Mouse (Mus musculus): ENCODE results near the gene Lzts3. TPM values are rescaled to one million over a fixed set of nuclear protein-coding genes. Genes with fewer than 3 reads are reported as not detected.

Gene Lzts3
- total RNA-seq, 1 experiment from 2014 or later: 0.73 TPM

DNA sequence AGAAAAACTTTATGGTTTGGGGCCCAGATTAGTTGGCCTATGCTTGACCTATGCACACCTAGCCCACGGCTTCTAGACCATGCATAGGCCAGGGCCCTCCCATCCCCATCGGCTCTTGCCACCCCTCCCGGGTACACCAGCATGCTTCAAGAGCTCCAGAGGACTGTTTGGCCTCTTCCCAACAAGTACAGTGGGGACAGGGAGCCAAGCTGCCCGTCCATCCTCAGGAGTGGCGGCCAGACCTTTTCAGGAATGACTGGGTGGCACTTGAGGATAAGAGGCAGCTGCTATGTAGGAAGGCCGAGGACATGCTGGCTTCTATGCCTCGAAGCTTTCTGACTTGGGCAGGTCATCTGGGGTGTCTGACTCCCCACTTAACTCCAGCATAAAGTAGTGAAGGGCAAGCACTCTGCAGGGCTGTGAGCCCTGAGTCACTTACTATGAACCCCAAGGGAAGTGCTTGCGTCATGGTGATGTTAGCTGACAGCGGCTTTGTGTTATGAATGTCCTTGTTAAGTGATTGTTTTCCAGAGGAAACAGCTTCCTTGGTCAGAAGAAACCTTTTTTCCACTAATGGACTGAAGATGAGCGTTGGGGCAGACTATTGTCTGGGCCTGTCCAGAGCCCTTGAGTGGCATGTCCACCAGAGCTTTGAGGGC is 58.6 kb downstream of the Lzts3 start:
- no peak for ATAC-seq (replicated peaks; ENCODE audit: low read depth, poor library complexity, severe bottlenecking)

Other genes starting within 250 kb of the Lzts3 start
- gene Cpxm1, start 245.2 kb downstream of the Lzts3 start, total RNA-seq (2017): 0.82 and 4.8 TPM in 2 replicates
- gene Gm28372, start 237.6 kb downstream of the Lzts3 start, total RNA-seq (2017): not detected in 2 replicates
- gene 1700020A23Rik, start 237.5 kb downstream of the Lzts3 start, total RNA-seq (2017): not detected in 2 replicates
- not detected in 2 replicates for gene Tmem239, start 236.3 kb downstream of the Lzts3 start, total RNA-seq (2017)
- gene Vps16, start 218.5 kb downstream of the Lzts3 start, total RNA-seq (2017): 111 and 115 TPM in 2 replicates
- 9.0 and 14.7 TPM in 2 replicates for gene Pced1a, start 218.1 kb downstream of the Lzts3 start, total RNA-seq (2017)
- gene Ptpra, start 192.5 kb downstream of the Lzts3 start, total RNA-seq (2017): 88.0 and 117 TPM in 2 replicates
- gene Mrps26, start 79.1 kb downstream of the Lzts3 start, total RNA-seq (2017): 52.1 and 53.8 TPM in 2 replicates
- gene Oxt, start 66.6 kb downstream of the Lzts3 start, total RNA-seq (2017): not detected in 2 replicates
- not detected in 2 replicates for gene Avp, start 60.2 kb downstream of the Lzts3 start, total RNA-seq (2017)
- gene Fastkd5, start 12.8 kb downstream of the Lzts3 start, total RNA-seq (2017): 19.1 and 22.8 TPM in 2 replicates
- gene Ubox5, start 12.8 kb downstream of the Lzts3 start, total RNA-seq (2017): 6.3 and 7.3 TPM in 2 replicates
- 87.6 and 107 TPM in 2 replicates for gene Ddrgk1, start 21.9 kb upstream of the Lzts3 start, total RNA-seq (2017)
- 69.0 and 86.0 TPM in 2 replicates for gene Itpa, start 24.8 kb upstream of the Lzts3 start, total RNA-seq (2017)
- gene Slc4a11, start 54.7 kb upstream of the Lzts3 start, total RNA-seq (2017): not detected in 2 replicates

All from common myeloid progenitor, adult 5-6 weeks (primary cell).